Mouse (Mus musculus) cerebellum, adult 2 months (tissue): ENCODE data around the gene Tmem132c.

Experiments
- CTCF ChIP-seq: fragments of 200-500 bp; IDR thresholded peaks from 2 replicates; pipeline ENCODE4 v1.5.1; 2011; ENCODE audit warnings: low read depth, mild to moderate bottlenecking, control low read depth, low read length, moderate library complexity, borderline replicate concordance; ENCODE audit not compliant: insufficient read depth
- POLR2A ChIP-seq: fragments of 200-500 bp; IDR thresholded peaks from 2 replicates; pipeline ENCODE4 v1.6.1; 2011; ENCODE audit warnings: low read length, control low read depth, borderline replicate concordance; ENCODE audit not compliant: insufficient read depth

DNA sequence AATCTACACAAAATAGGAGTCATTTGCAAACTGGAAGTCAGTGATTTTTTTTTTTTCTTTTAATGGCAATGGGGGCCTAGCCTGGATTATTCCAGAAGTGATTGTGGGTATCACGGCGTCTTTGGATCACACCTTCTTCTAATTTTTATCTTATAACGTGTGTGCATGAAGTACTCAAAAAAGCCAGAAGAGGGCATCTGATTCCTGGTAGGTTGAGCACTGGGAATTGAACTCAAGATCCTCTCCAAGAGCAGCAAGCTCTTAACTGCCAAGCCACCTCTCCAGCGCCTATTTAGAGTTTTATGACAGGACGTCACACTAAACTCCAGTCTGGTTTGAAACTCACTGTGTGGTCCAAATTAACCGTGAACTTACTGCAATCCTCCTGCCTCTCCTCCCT lies 346.2 kb downstream of the Tmem132c start:
- TF ChIP-seq CTCF, result no peak
- no peak for TF ChIP-seq POLR2A
